Mouse (Mus musculus) kidney, adult 11 months (tissue): ENCODE results near the gene Sema3f.

ENCODE experiments used
- DNase-seq: peaks from one replicate; pipeline ENCODE4 v3.0.0; 2022

Sema3f gene

GRCm38 (mm10) chr9:107659551-107659950, 50.7 kb downstream of the Sema3f start:
- DNase-seq, result no peak

- DNase-seq, result no peak
These were observed 52.2 kb downstream of the Sema3f start for GRCm38 (mm10) chr9:107658096-107658495.

GRCm38 (mm10) chr9:107657144-107657543, 53.1 kb downstream of the Sema3f start:
- DNase-seq, result no peak

GRCm38 (mm10) chr9:107654585-107654984, 55.7 kb downstream of the Sema3f start:
- no peak for DNase-seq

GRCm38 (mm10) chr9:107653474-107653873, 56.8 kb downstream of the Sema3f start:
- no peak for DNase-seq

GRCm38 (mm10) chr9:107650708-107651481, 59.4 kb downstream of the Sema3f start:
- no peak for DNase-seq

GRCm38 (mm10) chr9:107650225-107650624, 60.0 kb downstream of the Sema3f start:
- no peak for DNase-seq

- no peak for DNase-seq
These were observed 61.5 kb downstream of the Sema3f start for GRCm38 (mm10) chr9:107648767-107649166.

- no peak for DNase-seq
These were observed 63.3 kb downstream of the Sema3f start for GRCm38 (mm10) chr9:107646975-107647374.

- DNase-seq, result peak; percentile 55
These were observed 64.7 kb downstream of the Sema3f start for GRCm38 (mm10) chr9:107645577-107645976.

GRCm38 (mm10) chr9:107645153-107645510, 65.1 kb downstream of the Sema3f start:
- DNase-seq, result peak; percentile 67

- DNase-seq, result peak; percentile 84
These were observed 65.7 kb downstream of the Sema3f start for GRCm38 (mm10) chr9:107644495-107645152.

GRCm38 (mm10) chr9:107643544-107644214, 66.6 kb downstream of the Sema3f start:
- DNase-seq, result no peak

GRCm38 (mm10) chr9:107641666-107642065, 68.6 kb downstream of the Sema3f start:
- no peak for DNase-seq

- no peak for DNase-seq
These were observed 70.0 kb downstream of the Sema3f start for GRCm38 (mm10) chr9:107640257-107640772.

- no peak for DNase-seq
These were observed 73.2 kb downstream of the Sema3f start for GRCm38 (mm10) chr9:107637070-107637469.

GRCm38 (mm10) chr9:107635279-107636028, 74.8 kb downstream of the Sema3f start, which contains the start of gene Gnai2:
Gene Gnai2 (minus strand): TSS chr9:107635367.
- DNase-seq, result peak; percentile 98

- no peak for DNase-seq
These were observed 75.6 kb downstream of the Sema3f start for GRCm38 (mm10) chr9:107634406-107635278.

GRCm38 (mm10) chr9:107633661-107634405, 76.4 kb downstream of the Sema3f start:
- peak; percentile 31 for DNase-seq

- peak; percentile 72 for DNase-seq
These were observed 77.1 kb downstream of the Sema3f start for GRCm38 (mm10) chr9:107633091-107633660.

- DNase-seq, result peak; percentile 52
These were observed 77.8 kb downstream of the Sema3f start for GRCm38 (mm10) chr9:107632478-107632877.
